Mouse (Mus musculus): ENCODE measurements around the gene Stpg1. TPM values are rescaled to one million over a fixed set of nuclear protein-coding genes. Genes with fewer than 3 reads are reported as not detected.

The Stpg1 gene
- polyA plus RNA-seq, 1 experiment from 2014 or later: 0.84 TPM

- H3K4me3 ChIP-seq (ENCODE audit: low read length): peak overlapping the region; percentile 32
- H3K4me2 ChIP-seq (replicated peaks; ENCODE audit: low read depth, low read length): peak overlapping the region; percentile 52
- H3K4me1 ChIP-seq (ENCODE audit: insufficient read depth, low read length): peaks cover 8% of the 10 kb centered on the region
- H3K9me3 ChIP-seq (ENCODE audit: low read length): no peaks in the 10 kb centered on the region
- ATAC-seq (ENCODE audit: low FRiP score, low TSS enrichment): 0 out of 2 replicates have a peak, but pooled peaks have one; percentile 36
- 13% methylated on average over 22 of the region's 22 CpGs for WGBS
- no peak overlapping the region for H3K27ac ChIP-seq (ENCODE audit: low read length)
- H3K9ac ChIP-seq (replicated peaks; ENCODE audit: low read length): peak overlapping the region; percentile 44
- H3K27me3 ChIP-seq (ENCODE audit: insufficient read depth, low read length): 0 out of 2 replicates have a peak, but pooled peaks cover 2% of the 10 kb centered on the region
- no peaks in the 10 kb centered on the region for H3K36me3 ChIP-seq (ENCODE audit: insufficient read depth, low read length)
These were observed 13.2 kb downstream of the Stpg1 start for GRCm38 (mm10) chr4:135507547-135508350.

DNA sequence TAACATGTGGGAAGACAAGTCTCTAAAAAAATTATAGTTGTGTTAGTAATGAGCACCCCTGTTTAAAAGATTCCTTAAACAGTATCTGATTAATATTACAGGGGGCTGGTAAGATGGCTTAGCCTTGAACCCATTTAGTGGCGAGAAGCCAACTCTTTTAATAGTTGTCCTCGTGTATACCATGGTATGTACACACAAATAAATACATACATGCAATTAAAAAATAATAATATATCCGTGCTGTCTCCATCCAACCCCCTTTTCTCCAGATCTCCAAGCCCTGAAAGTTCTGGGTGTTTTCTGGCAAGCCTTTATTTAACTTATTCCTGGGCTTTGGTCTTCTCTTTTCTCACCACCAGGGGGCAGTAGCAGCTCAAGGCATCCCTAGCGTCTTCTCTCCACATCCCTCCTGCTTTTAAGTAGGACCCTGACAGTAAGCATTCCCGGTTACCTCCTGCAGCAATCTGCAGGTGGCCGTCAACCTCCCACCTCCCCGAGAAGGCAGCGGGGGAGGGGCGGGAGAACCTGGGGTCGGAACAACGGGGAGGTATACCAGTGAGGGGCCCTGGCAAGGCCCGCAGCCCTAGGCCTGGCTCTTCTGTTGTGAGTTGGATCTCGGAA, 13.9 kb downstream of the Stpg1 start:
- no peak overlapping the region for H3K27ac ChIP-seq (ENCODE audit: low read length)
- H3K9ac ChIP-seq (replicated peaks; ENCODE audit: low read length): peak overlapping the region; percentile 46; the same call in 1 of the 2 replicates
- no peak overlapping the region for H3K4me3 ChIP-seq (ENCODE audit: low read length)

DNA sequence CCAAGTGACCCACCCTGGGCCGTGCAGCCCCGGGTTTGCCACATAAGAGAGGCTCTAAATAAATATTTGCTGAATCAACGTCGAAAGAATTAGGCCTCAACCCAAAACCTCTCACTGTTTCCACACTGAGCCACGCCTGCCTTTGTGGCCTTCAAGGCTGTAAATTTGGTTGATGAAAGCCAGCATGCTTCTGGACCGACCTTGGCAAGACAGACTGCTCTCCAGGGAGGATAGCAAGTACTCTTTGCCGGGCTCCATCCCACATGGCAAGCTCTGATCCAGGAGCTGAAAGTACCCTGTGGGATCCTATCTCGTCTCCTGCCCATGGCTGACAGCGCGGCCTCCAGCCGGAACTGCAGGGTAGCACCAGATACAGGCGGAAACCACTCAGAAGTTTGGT, 14.9 kb downstream of the Stpg1 start:
- H3K9me3 ChIP-seq (ENCODE audit: low read length): no peaks in the 10 kb centered on the region
- no peak for ATAC-seq (ENCODE audit: low FRiP score, low TSS enrichment)
- 0 out of 2 replicates have a peak, but pooled peaks cover 2% of the 10 kb centered on the region for H3K27me3 ChIP-seq (ENCODE audit: insufficient read depth, low read length)
- H3K27ac ChIP-seq (ENCODE audit: low read length): no peak overlapping the region
- 55% methylated on average over 12 of the region's 12 CpGs for WGBS
- H3K4me3 ChIP-seq (ENCODE audit: low read length): no peak overlapping the region
- peaks cover 8% of the 10 kb centered on the region for H3K4me1 ChIP-seq (ENCODE audit: insufficient read depth, low read length)
- H3K4me2 ChIP-seq (replicated peaks; ENCODE audit: low read depth, low read length): no peak overlapping the region
- H3K9ac ChIP-seq (replicated peaks; ENCODE audit: low read length): no peak overlapping the region
- no peaks in the 10 kb centered on the region for H3K36me3 ChIP-seq (ENCODE audit: insufficient read depth, low read length)

More for the DNA sequence above, 13.9 kb downstream of the Stpg1 start:
- H3K27me3 ChIP-seq (ENCODE audit: insufficient read depth, low read length): 0 out of 2 replicates have a peak, but pooled peaks cover 2% of the 10 kb centered on the region
- no peaks in the 10 kb centered on the region for H3K36me3 ChIP-seq (ENCODE audit: insufficient read depth, low read length)
- H3K4me2 ChIP-seq (replicated peaks; ENCODE audit: low read depth, low read length): peak overlapping the region; percentile 43
- peaks cover 8% of the 10 kb centered on the region for H3K4me1 ChIP-seq (ENCODE audit: insufficient read depth, low read length)
- H3K9me3 ChIP-seq (ENCODE audit: low read length): no peaks in the 10 kb centered on the region
- peak; percentile 35; the same call in 1 of the 2 replicates for ATAC-seq (ENCODE audit: low FRiP score, low TSS enrichment)
- WGBS: 16% methylated on average over 13 of the region's 13 CpGs

DNA sequence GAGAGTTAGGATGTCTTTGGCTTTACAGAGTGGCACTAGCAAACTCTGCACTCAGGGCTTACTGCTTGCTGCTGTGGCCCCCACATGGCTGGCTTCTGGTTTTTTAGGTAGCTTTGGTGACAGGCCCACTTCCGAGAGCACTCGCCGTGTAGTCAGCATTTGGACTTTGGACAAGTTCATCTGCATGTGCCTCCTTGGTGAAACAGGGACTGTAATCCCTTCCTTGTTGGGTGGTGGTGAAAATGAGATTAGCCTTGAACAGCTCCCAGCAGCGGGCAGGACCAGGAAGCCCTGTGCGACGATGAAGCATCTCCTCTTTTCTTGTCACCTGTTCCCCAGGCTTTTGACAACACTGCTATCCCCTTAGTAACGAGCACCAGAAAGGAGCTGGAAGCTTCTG, 19.3 kb downstream of the Stpg1 start:
- ATAC-seq (ENCODE audit: low FRiP score, low TSS enrichment): no peak
- no peak overlapping the region for H3K4me3 ChIP-seq (ENCODE audit: low read length)
- no peaks in the 10 kb centered on the region for H3K4me1 ChIP-seq (ENCODE audit: insufficient read depth, low read length)
- H3K9ac ChIP-seq (replicated peaks; ENCODE audit: low read length): no peak overlapping the region
- 90% methylated on average over 7 of the region's 7 CpGs for WGBS
- H3K27me3 ChIP-seq (ENCODE audit: insufficient read depth, low read length): 0 out of 2 replicates have a peak, but pooled peaks cover 2% of the 10 kb centered on the region
- no peak overlapping the region for H3K27ac ChIP-seq (ENCODE audit: low read length)
- no peaks in the 10 kb centered on the region for H3K9me3 ChIP-seq (ENCODE audit: low read length)
- H3K4me2 ChIP-seq (replicated peaks; ENCODE audit: low read depth, low read length): no peak overlapping the region
- H3K36me3 ChIP-seq (ENCODE audit: insufficient read depth, low read length): no peaks in the 10 kb centered on the region

DNA sequence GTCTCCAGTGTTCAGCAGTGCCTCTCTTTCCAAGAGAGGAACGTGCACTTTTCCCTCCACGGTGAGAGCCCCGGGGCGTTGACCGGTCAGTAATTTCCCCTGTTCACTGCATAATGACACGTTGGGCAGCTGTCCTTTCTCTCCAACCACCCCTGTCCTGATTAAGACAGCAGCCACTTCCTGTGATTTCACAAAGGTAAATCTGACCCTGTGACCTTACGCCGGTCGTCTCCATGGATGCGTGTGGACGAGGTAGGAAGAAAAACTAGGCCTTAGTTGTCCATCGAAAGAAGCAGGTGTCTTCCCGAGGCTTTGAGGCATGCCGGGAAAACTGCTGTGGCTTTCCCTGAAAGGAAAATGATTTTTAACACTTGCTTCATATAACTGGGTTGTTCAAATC, 20.3 kb downstream of the Stpg1 start:
- H3K4me3 ChIP-seq (ENCODE audit: low read length): no peak overlapping the region
- H3K4me1 ChIP-seq (ENCODE audit: insufficient read depth, low read length): no peaks in the 10 kb centered on the region
- no peak for ATAC-seq (ENCODE audit: low FRiP score, low TSS enrichment)
- no peak overlapping the region for H3K9ac ChIP-seq (replicated peaks; ENCODE audit: low read length)
- H3K4me2 ChIP-seq (replicated peaks; ENCODE audit: low read depth, low read length): no peak overlapping the region
- no peaks in the 10 kb centered on the region for H3K36me3 ChIP-seq (ENCODE audit: insufficient read depth, low read length)
- no peaks in the 10 kb centered on the region for H3K9me3 ChIP-seq (ENCODE audit: low read length)
- no peak overlapping the region for H3K27ac ChIP-seq (ENCODE audit: low read length)
- H3K27me3 ChIP-seq (ENCODE audit: insufficient read depth, low read length): 0 out of 2 replicates have a peak, but pooled peaks cover 2% of the 10 kb centered on the region
- WGBS: 64% methylated on average over 14 of the region's 14 CpGs

GRCm38 (mm10) chr4:135516351-135517316, 22.0 kb downstream of the Stpg1 start:
- no peak overlapping the region for H3K4me3 ChIP-seq (ENCODE audit: low read length)
- 0 out of 2 replicates have a peak, but pooled peaks cover 2% of the 10 kb centered on the region for H3K27me3 ChIP-seq (ENCODE audit: insufficient read depth, low read length)
- 0 out of 2 replicates have a peak overlapping the region, but pooled peaks have one; percentile 2 for H3K9ac ChIP-seq (replicated peaks; ENCODE audit: low read length)
- no peaks in the 10 kb centered on the region for H3K36me3 ChIP-seq (ENCODE audit: insufficient read depth, low read length)
- H3K27ac ChIP-seq (ENCODE audit: low read length): no peak overlapping the region
- 58% methylated on average over 15 of the region's 15 CpGs for WGBS
- ATAC-seq (ENCODE audit: low FRiP score, low TSS enrichment): 0 out of 2 replicates have a peak, but pooled peaks have one; percentile 9
- no peaks in the 10 kb centered on the region for H3K4me1 ChIP-seq (ENCODE audit: insufficient read depth, low read length)
- no peaks in the 10 kb centered on the region for H3K9me3 ChIP-seq (ENCODE audit: low read length)
- no peak overlapping the region for H3K4me2 ChIP-seq (replicated peaks; ENCODE audit: low read depth, low read length)

DNA sequence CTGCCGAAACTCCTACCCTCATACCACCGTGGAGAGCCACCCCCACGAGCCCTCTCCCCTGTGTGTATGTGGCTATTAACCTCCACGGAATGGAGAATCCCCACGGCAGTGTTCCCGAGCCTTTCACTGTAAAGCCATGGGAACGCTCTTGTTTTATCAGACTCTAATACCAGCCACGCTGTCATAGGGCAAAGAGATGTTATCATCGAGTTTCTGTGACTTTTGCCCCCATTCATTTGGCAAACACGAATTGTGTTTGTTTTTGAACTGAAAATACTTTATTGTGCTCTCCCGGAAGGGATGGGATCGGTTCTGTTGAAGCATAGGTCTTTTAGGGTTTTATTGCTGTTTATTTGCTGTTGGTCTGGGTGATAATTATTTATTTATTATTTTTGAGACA, 23.5 kb downstream of the Stpg1 start:
- Histone ChIP-seq H3K27me3 (ENCODE audit: insufficient read depth, low read length) (no peaks in the 10 kb centered on the region), H3K4me1 (ENCODE audit: insufficient read depth, low read length) (no peaks in the 10 kb centered on the region), H3K27ac (ENCODE audit: low read length) (no peak overlapping the region), H3K36me3 (ENCODE audit: insufficient read depth, low read length) (no peaks in the 10 kb centered on the region), H3K4me3 (ENCODE audit: low read length) (no peak overlapping the region), H3K9ac (replicated peaks; ENCODE audit: low read length) (no peak overlapping the region), H3K9me3 (ENCODE audit: low read length) (no peaks in the 10 kb centered on the region), H3K4me2 (replicated peaks; ENCODE audit: low read depth, low read length) (no peak overlapping the region)
- ATAC-seq (ENCODE audit: low FRiP score, low TSS enrichment): no peak
- 69% methylated on average over 12 of the region's 12 CpGs for WGBS

- Histone ChIP-seq H3K9ac (replicated peaks; ENCODE audit: low read length) (no peak overlapping the region), H3K4me3 (ENCODE audit: low read length) (no peak overlapping the region), H3K9me3 (ENCODE audit: low read length) (no peaks in the 10 kb centered on the region), H3K27ac (ENCODE audit: low read length) (no peak overlapping the region), H3K27me3 (ENCODE audit: insufficient read depth, low read length) (no peaks in the 10 kb centered on the region), H3K36me3 (ENCODE audit: insufficient read depth, low read length) (no peaks in the 10 kb centered on the region), H3K4me2 (replicated peaks; ENCODE audit: low read depth, low read length) (no peak overlapping the region), H3K4me1 (ENCODE audit: insufficient read depth, low read length) (peaks cover 8% of the 10 kb centered on the region; the same call in 1 of the 2 replicates)
- ATAC-seq (ENCODE audit: low FRiP score, low TSS enrichment): no peak
- WGBS: 75% methylated on average over 9 of the region's 9 CpGs
These were observed 25.8 kb downstream of the Stpg1 start for GRCm38 (mm10) chr4:135520421-135520820.

DNA sequence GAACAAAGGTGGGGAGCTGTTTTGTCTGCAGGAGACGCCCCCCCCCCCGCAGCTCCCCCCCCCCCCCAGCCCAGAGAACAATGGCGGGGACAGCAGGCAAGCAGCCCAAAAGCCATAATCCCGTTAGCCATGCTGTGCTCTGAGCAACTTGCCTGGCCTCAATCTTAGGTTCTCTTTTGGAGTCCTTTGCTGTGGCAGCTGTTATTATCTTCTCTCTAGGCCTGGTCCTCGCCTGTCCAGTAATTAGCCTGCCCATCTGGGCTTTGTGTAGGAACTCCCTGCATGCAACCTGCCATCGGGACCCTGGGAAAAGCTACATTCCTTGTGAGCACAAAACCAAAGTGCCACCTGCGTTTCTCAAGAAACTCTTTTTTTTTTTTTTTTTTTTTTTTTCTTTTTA, 29.3 kb downstream of the Stpg1 start:
- no peak overlapping the region for H3K4me3 ChIP-seq (ENCODE audit: low read length)
- H3K9me3 ChIP-seq (ENCODE audit: low read length): no peaks in the 10 kb centered on the region
- H3K27ac ChIP-seq (ENCODE audit: low read length): no peak overlapping the region
- peaks cover 15% of the 10 kb centered on the region for H3K4me1 ChIP-seq (ENCODE audit: insufficient read depth, low read length)
- H3K4me2 ChIP-seq (replicated peaks; ENCODE audit: low read depth, low read length): no peak overlapping the region
- WGBS: 24% methylated on average over 6 of the region's 7 CpGs
- ATAC-seq (ENCODE audit: low FRiP score, low TSS enrichment): no peak
- no peaks in the 10 kb centered on the region for H3K36me3 ChIP-seq (ENCODE audit: insufficient read depth, low read length)
- H3K9ac ChIP-seq (replicated peaks; ENCODE audit: low read length): no peak overlapping the region
- no peaks in the 10 kb centered on the region for H3K27me3 ChIP-seq (ENCODE audit: insufficient read depth, low read length)
